Mouse (Mus musculus) megakaryocyte, embryonic 14.5 days (primary cell): ENCODE measurements around the gene Ism1.

Experiments used
- FLI1 ChIP-seq: IDR thresholded peaks from 2 replicates; pipeline ENCODE4 v1.6.1; 2012; ENCODE audit warnings: low read length, inconsistent platforms, mixed read lengths
- GATA1 ChIP-seq: IDR thresholded peaks from 3 replicates; pipeline ENCODE4 v1.6.1; 2012; ENCODE audit warnings: mixed read lengths, low read length, inconsistent platforms, borderline replicate concordance

DNA sequence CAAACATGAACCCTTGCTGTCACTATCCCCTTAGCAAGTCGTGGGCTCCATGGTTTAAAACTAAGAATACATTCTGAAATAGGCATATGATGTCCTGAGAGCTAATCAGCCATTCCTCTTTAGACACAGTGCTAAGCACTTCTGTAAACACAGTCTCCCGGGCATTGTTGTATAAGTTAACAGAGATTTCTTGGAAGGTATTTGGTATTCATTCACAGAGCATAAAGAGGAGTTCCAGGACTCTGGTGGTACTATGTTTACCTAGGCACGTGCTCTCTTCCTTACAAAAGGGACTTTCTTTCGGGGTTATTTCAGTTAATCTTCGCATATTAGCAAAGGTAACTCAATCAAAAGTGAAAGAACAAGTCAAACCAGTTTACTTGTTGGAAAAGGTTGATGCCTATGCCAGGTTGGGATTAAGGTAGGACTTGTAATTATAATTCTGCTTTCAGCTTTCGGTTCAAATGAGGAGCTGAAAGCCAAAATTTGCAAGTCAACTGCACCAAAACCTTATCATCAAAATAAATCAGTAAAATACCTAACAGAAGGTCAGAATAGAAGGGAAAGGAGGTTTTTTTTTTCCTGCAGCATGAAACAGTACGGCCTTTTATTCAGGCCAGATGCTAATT, 36.1 kb upstream of the Ism1 start:
- TF ChIP-seq FLI1, result no peak
- TF ChIP-seq GATA1, result no peak
